32 mouse cellular contexts compared by ENCODE assay signal in the genomic region with DNA sequence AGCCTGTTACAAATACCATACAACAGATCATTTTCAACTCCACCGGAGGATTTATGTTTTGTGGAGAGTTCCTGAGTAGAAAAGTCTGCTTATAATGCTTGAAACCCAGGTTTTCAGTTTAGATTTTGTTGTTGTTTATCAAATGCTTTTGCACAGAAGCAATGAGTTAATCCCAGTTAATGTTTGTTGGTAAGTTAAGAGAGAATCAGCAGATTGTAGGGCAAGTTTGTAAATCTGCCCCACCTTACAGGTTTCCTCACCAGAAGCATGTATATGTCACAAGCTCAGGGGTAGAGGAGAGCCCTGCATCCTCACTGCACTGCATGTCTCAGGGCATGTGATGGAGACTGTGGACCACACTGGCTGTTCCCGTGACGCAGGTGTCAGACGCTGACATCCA.
"Had no signal": no experiment of that assay in that cellular context is flagged by ENCODE, and none has a peak within 500 bp of the region (broad histone marks: within the 10 kb centered on the region; RNA-seq: fewer than 3 reads in every experiment).

No protein-coding gene starts in this region.

- ATAC-seq: liver, embryonic 12.5 days; liver, postnatal 0 days; lung, postnatal 0 days; midbrain, embryonic 13.5 days; midbrain, embryonic 15.5 days; midbrain, embryonic 16.5 days had no signal

- H3K9ac ChIP-seq: limb, embryonic 12.5 days; limb, embryonic 13.5 days; limb, embryonic 15.5 days; liver, embryonic 12.5 days; liver, embryonic 13.5 days; liver, embryonic 14.5 days; liver, embryonic 15.5 days; liver, postnatal 0 days; lung, embryonic 14.5 days; lung, embryonic 15.5 days; midbrain, embryonic 12.5 days; midbrain, embryonic 13.5 days; midbrain, embryonic 15.5 days; neural tube, embryonic 12.5 days had no signal

- H3K27ac ChIP-seq: limb, embryonic 10.5 days; limb, embryonic 12.5 days; limb, embryonic 13.5 days; limb, embryonic 15.5 days; liver, embryonic 12.5 days; liver, embryonic 13.5 days; liver, embryonic 14.5 days; liver, embryonic 15.5 days; lung, embryonic 15.5 days; macrophage; midbrain, embryonic 10.5 days; midbrain, embryonic 12.5 days; midbrain, embryonic 13.5 days; midbrain, embryonic 15.5 days; neural tube, embryonic 12.5 days had no signal

- H3K27me3 ChIP-seq: limb, embryonic 12.5 days; limb, embryonic 13.5 days; limb, embryonic 15.5 days; liver, embryonic 12.5 days; liver, embryonic 13.5 days; lung, embryonic 15.5 days; megakaryocyte, embryonic 14.5 days; midbrain, embryonic 12.5 days; midbrain, embryonic 13.5 days; midbrain, embryonic 15.5 days; neural tube, embryonic 12.5 days had no signal

- H3K4me3 ChIP-seq: limb, embryonic 10.5 days; limb, embryonic 12.5 days; limb, embryonic 13.5 days; limb, embryonic 15.5 days; liver, embryonic 12.5 days; liver, embryonic 13.5 days; liver, embryonic 15.5 days; lung, embryonic 15.5 days; megakaryocyte, embryonic 14.5 days; midbrain, embryonic 10.5 days; midbrain, embryonic 12.5 days; midbrain, embryonic 13.5 days; midbrain, embryonic 15.5 days; myocyte; neural tube, embryonic 12.5 days had no signal

- H3K4me2 ChIP-seq: limb, embryonic 12.5 days; limb, embryonic 13.5 days; limb, embryonic 15.5 days; liver, embryonic 11.5 days; liver, embryonic 12.5 days; liver, embryonic 13.5 days; liver, embryonic 15.5 days; lung, embryonic 14.5 days; lung, embryonic 15.5 days; midbrain, embryonic 11.5 days; midbrain, embryonic 12.5 days; midbrain, embryonic 13.5 days; midbrain, embryonic 15.5 days; neural tube, embryonic 12.5 days had no signal

- H3K36me3 ChIP-seq: limb, embryonic 12.5 days; limb, embryonic 13.5 days; limb, embryonic 15.5 days; liver, embryonic 12.5 days; liver, embryonic 13.5 days; liver, embryonic 15.5 days; lung, embryonic 15.5 days; midbrain, embryonic 12.5 days; midbrain, embryonic 13.5 days; midbrain, embryonic 15.5 days; neural tube, embryonic 12.5 days had no signal

- DNase-seq: left cerebral cortex, postnatal 4 days; liver; liver, embryonic 13.5 days; liver, postnatal 0 days; lung, adult 18-20 months; lung, adult 2 months; lung, embryonic 14.5 days; lung, postnatal 10 days; lung, postnatal 14 days; lung, postnatal 36 days; lung, postnatal 4 days; midbrain, embryonic 14.5 days had no signal

- H3K9me3 ChIP-seq: limb, embryonic 10.5 days; limb, embryonic 12.5 days; limb, embryonic 13.5 days; limb, embryonic 15.5 days; liver, embryonic 12.5 days; liver, embryonic 13.5 days; liver, embryonic 15.5 days; lung, embryonic 15.5 days; megakaryocyte, embryonic 14.5 days; midbrain, embryonic 10.5 days; midbrain, embryonic 12.5 days; midbrain, embryonic 13.5 days; midbrain, embryonic 15.5 days; neural tube, embryonic 12.5 days had no signal
